Mouse (Mus musculus): ENCODE measurements around the gene Ppp2r2c. TPM values are rescaled to one million over a fixed set of nuclear protein-coding genes. Genes with fewer than 3 reads are reported as not detected.

Gene Ppp2r2c
- total and polyA plus RNA-seq, 3 experiments = 0.05 TPM; not detected in 2

GRCm38 (mm10) chr5:36944552-36944951 is 76.2 kb downstream of the Ppp2r2c start:
- DNase-seq (ENCODE audit: low spot score) = no peak
- Histone ChIP-seq H3K9me3 (replicated peaks) (peaks cover 2% of the 10 kb centered on the region), H3K36me3 (replicated peaks) (no peaks in the 10 kb centered on the region), H3K27me3 (ENCODE audit: insufficient read depth, low read length) (peaks cover 3% of the 10 kb centered on the region; the same call in 1 of the 2 replicates), H3K4me1 (ENCODE audit: insufficient read depth, low read depth, low read length) (no peaks in the 10 kb centered on the region), H3K4me3 (ENCODE audit: low read depth, low read length) (no peak overlapping the region)
- ATAC-seq (ENCODE audit: extremely low read depth, insufficient number of reproducible peaks, low FRiP score, poor library complexity, severe bottlenecking) = no peak
- no peak for TF ChIP-seq GATA2 (IDR thresholded peaks at IDR 0.05; ENCODE audit: borderline replicate concordance, low read depth, low read length)
- no peak for TF ChIP-seq POLR2AphosphoS5 (IDR thresholded peaks at IDR 0.05; ENCODE audit: insufficient replicate concordance, low read depth, low read length)
- no peak for TF ChIP-seq CTCF (IDR thresholded peaks at IDR 0.05; ENCODE audit: low read depth, low read length)
- TF ChIP-seq GATA1 (IDR thresholded peaks at IDR 0.05; ENCODE audit: borderline replicate concordance, low read length) = no peak

DNA sequence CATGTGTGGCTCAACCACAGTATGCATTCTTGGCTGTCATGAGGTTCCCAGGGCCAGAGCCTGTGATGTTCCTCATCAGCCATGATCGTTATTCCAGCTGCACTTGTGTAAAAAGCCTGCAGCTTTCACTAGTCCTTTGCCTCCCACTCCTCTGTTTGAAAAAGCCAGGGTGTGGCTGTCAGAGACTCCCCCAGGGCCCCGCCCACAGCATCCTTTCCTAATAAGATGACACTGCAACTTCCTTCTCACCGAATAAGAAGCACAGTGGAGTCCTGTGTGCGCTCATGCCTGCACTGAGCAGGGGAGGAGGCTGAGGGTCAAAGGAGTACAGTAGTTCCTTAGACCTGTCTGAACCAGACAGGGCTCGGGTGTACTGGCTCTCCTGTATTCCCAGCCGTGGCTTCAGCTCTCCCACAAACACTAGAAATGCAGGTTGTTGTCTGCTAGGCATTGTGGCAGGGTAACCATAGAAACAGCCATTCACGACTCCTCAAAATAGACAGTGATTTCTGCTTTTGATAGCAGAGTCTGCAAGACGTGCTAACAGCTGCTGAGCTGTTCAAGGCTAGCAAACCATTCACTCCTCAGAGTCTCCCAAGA is 76.9 kb downstream of the Ppp2r2c start:
- peaks cover 3% of the 10 kb centered on the region; the same call in 1 of the 2 replicates for H3K27me3 ChIP-seq (ENCODE audit: insufficient read depth, low read length)
- no peak for ATAC-seq (ENCODE audit: extremely low read depth, insufficient number of reproducible peaks, low FRiP score, poor library complexity, severe bottlenecking)

GRCm38 (mm10) chr5:36945713-36946112 is 77.4 kb downstream of the Ppp2r2c start:
- peaks cover 8% of the 10 kb centered on the region for H3K9me3 ChIP-seq (replicated peaks)
- H3K4me1 ChIP-seq (ENCODE audit: insufficient read depth, low read depth, low read length) = no peaks in the 10 kb centered on the region
- ATAC-seq (ENCODE audit: extremely low read depth, insufficient number of reproducible peaks, low FRiP score, poor library complexity, severe bottlenecking) (no peak), DNase-seq (ENCODE audit: low spot score) (no peak)
- H3K4me3 ChIP-seq (ENCODE audit: low read depth, low read length) = no peak overlapping the region
- no peaks in the 10 kb centered on the region for H3K36me3 ChIP-seq (replicated peaks)
- TF ChIP-seq GATA2 (IDR thresholded peaks at IDR 0.05; ENCODE audit: borderline replicate concordance, low read depth, low read length) (no peak), POLR2AphosphoS5 (IDR thresholded peaks at IDR 0.05; ENCODE audit: insufficient replicate concordance, low read depth, low read length) (no peak), CTCF (IDR thresholded peaks at IDR 0.05; ENCODE audit: low read depth, low read length) (no peak), GATA1 (IDR thresholded peaks at IDR 0.05; ENCODE audit: borderline replicate concordance, low read length) (no peak), TAL1 (conservative IDR thresholded peaks at IDR 0.05; ENCODE audit: low read depth, low read length) (no peak)
- H3K27me3 ChIP-seq (ENCODE audit: insufficient read depth, low read length) = peaks cover 3% of the 10 kb centered on the region; the same call in 1 of the 2 replicates

More for the DNA sequence above, 76.9 kb downstream of the Ppp2r2c start:
- H3K9me3 ChIP-seq (replicated peaks) = peaks cover 2% of the 10 kb centered on the region
- no peak overlapping the region for H3K4me3 ChIP-seq (ENCODE audit: low read depth, low read length)
- no peak for TF ChIP-seq GATA1 (IDR thresholded peaks at IDR 0.05; ENCODE audit: borderline replicate concordance, low read length)
- no peak for TF ChIP-seq POLR2AphosphoS5 (IDR thresholded peaks at IDR 0.05; ENCODE audit: insufficient replicate concordance, low read depth, low read length)
- TF ChIP-seq TAL1 (conservative IDR thresholded peaks at IDR 0.05; ENCODE audit: low read depth, low read length) = no peak
- TF ChIP-seq CTCF (IDR thresholded peaks at IDR 0.05; ENCODE audit: low read depth, low read length) = no peak
- TF ChIP-seq GATA2 (IDR thresholded peaks at IDR 0.05; ENCODE audit: borderline replicate concordance, low read depth, low read length) = no peak
- no peaks in the 10 kb centered on the region for H3K36me3 ChIP-seq (replicated peaks)
- DNase-seq (ENCODE audit: low spot score) = no peak
- no peaks in the 10 kb centered on the region for H3K4me1 ChIP-seq (ENCODE audit: insufficient read depth, low read depth, low read length)

GRCm38 (mm10) chr5:36946445-36946844 is 78.1 kb downstream of the Ppp2r2c start:
- Histone ChIP-seq H3K36me3 (replicated peaks) (no peaks in the 10 kb centered on the region), H3K4me1 (ENCODE audit: insufficient read depth, low read depth, low read length) (no peaks in the 10 kb centered on the region), H3K4me3 (ENCODE audit: low read depth, low read length) (no peak overlapping the region), H3K27me3 (ENCODE audit: insufficient read depth, low read length) (peaks cover 3% of the 10 kb centered on the region; the same call in 1 of the 2 replicates), H3K9me3 (replicated peaks) (peaks cover 9% of the 10 kb centered on the region)
- DNase-seq (ENCODE audit: low spot score) (no peak), ATAC-seq (ENCODE audit: extremely low read depth, insufficient number of reproducible peaks, low FRiP score, poor library complexity, severe bottlenecking) (no peak)
- TF ChIP-seq TAL1 (conservative IDR thresholded peaks at IDR 0.05; ENCODE audit: low read depth, low read length) = no peak
- TF ChIP-seq CTCF (IDR thresholded peaks at IDR 0.05; ENCODE audit: low read depth, low read length) = peak; percentile 80
- no peak for TF ChIP-seq POLR2AphosphoS5 (IDR thresholded peaks at IDR 0.05; ENCODE audit: insufficient replicate concordance, low read depth, low read length)

DNA sequence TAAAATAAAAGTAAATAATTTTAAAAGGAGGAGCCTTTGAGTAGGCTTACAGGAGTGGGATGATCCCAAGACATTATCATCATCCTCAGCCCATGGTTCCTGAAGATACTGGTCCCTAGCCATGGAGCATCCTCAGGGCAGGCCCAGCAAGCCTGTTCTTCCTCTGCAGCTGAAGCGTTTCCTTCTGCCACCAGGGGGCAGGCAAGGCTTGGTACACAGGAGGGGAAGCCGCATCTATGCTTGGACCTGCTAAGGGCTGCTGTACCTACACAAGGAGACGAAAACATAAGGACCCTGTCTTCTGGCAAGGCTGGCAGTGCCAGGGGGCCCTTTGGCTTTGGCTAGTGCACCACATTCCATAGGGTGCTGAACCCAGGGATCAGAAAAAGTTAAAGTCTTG is 80.5 kb downstream of the Ppp2r2c start:
- DNase-seq (ENCODE audit: low spot score) (peak; percentile 11), ATAC-seq (ENCODE audit: extremely low read depth, insufficient number of reproducible peaks, low FRiP score, poor library complexity, severe bottlenecking) (no peak; the same call in 1 of the 2 replicates)
- H3K4me3 ChIP-seq (ENCODE audit: low read depth, low read length) = no peak overlapping the region
- no peaks in the 10 kb centered on the region for H3K36me3 ChIP-seq (replicated peaks)
- H3K27me3 ChIP-seq (ENCODE audit: insufficient read depth, low read length) = peaks cover 3% of the 10 kb centered on the region; the same call in 1 of the 2 replicates
- no peaks in the 10 kb centered on the region for H3K4me1 ChIP-seq (ENCODE audit: insufficient read depth, low read depth, low read length)
- peaks cover 17% of the 10 kb centered on the region for H3K9me3 ChIP-seq (replicated peaks)
- TF ChIP-seq GATA2 (IDR thresholded peaks at IDR 0.05; ENCODE audit: borderline replicate concordance, low read depth, low read length) = no peak
- no peak for TF ChIP-seq CTCF (IDR thresholded peaks at IDR 0.05; ENCODE audit: low read depth, low read length)
- no peak for TF ChIP-seq POLR2AphosphoS5 (IDR thresholded peaks at IDR 0.05; ENCODE audit: insufficient replicate concordance, low read depth, low read length)
- no peak for TF ChIP-seq TAL1 (conservative IDR thresholded peaks at IDR 0.05; ENCODE audit: low read depth, low read length)
- TF ChIP-seq GATA1 (IDR thresholded peaks at IDR 0.05; ENCODE audit: borderline replicate concordance, low read length) = no peak

DNA sequence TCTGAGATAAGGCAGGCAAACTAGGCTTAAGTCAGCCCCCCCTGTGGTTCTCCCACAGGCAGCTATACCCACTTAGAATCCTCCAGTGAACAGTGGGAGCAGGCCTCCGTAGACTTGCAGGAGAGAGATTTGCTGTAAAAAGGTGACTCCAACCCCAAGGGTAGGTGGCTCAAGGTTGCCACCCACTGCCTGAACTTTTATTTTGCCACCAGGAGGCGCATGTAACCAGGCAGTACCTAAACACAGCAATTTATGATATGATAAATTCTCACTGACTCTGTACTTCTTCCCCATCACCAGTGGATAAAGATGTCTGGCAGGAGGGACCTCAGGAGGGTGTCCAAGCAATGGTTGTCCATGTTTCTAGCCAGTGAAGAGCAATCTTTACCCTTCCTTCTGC is 82.6 kb downstream of the Ppp2r2c start:
- DNase-seq (ENCODE audit: low spot score) (no peak), ATAC-seq (ENCODE audit: extremely low read depth, insufficient number of reproducible peaks, low FRiP score, poor library complexity, severe bottlenecking) (no peak)
- H3K36me3 ChIP-seq (replicated peaks) = no peaks in the 10 kb centered on the region
- TF ChIP-seq TAL1 (conservative IDR thresholded peaks at IDR 0.05; ENCODE audit: low read depth, low read length) (no peak), GATA1 (IDR thresholded peaks at IDR 0.05; ENCODE audit: borderline replicate concordance, low read length) (no peak), POLR2AphosphoS5 (IDR thresholded peaks at IDR 0.05; ENCODE audit: insufficient replicate concordance, low read depth, low read length) (no peak)
- H3K4me3 ChIP-seq (ENCODE audit: low read depth, low read length) = no peak overlapping the region
- no peaks in the 10 kb centered on the region for H3K4me1 ChIP-seq (ENCODE audit: insufficient read depth, low read depth, low read length)
- peaks cover 3% of the 10 kb centered on the region; the same call in 1 of the 2 replicates for H3K27me3 ChIP-seq (ENCODE audit: insufficient read depth, low read length)
- H3K9me3 ChIP-seq (replicated peaks) = peaks cover 17% of the 10 kb centered on the region
